Mouse (Mus musculus) C2C12 (cell line): ENCODE measurements around the gene Dera.

Experiments
- CTCF ChIP-seq: IDR thresholded peaks from one replicate; pipeline ENCODE4 v1.5.1; 2011; ENCODE audit not compliant: control insufficient read depth, insufficient read depth, insufficient read length
- MAX ChIP-seq: IDR thresholded peaks from one replicate; pipeline ENCODE4 v1.6.1; 2011; ENCODE audit warnings: mild to moderate bottlenecking, control low read depth
- USF1 ChIP-seq: IDR thresholded peaks from one replicate; pipeline ENCODE4 v1.6.1; 2011; ENCODE audit warnings: low read depth, mild to moderate bottlenecking, control low read depth, moderate library complexity

DNA sequence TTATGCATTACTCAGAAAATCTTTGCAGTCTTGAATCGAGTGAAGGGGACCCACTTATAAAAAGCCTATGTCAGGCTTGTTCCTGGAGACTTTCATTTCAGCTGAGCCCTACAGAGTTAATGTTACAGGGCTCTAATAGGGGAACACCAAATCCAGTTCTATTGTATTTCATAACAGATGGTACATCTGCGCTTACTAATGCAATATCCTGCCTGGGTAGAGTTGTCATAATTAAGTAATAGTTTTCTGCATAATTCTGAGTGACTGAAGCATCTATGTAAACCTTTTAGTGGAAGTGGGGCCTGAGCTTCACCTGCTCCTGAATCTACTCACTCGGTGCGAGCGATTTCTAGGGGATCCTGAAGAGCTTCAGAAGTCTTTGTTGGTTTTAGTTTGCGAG is 131.3 kb downstream of the Dera start:
- TF ChIP-seq CTCF (no peak), MAX (no peak), USF1 (no peak)
